Mouse (Mus musculus) CH12.LX (cell line): ENCODE results near the gene BC048403. TPM values are rescaled to one million over a fixed set of nuclear protein-coding genes. Genes with fewer than 3 reads are reported as not detected.

ENCODE experiments used
- DNase-seq: peaks from one replicate; pipeline ENCODE4 v3.0.0-alpha.2; 2013; ENCODE audit errors: extremely low read depth
- H3K27ac ChIP-seq: 2 replicates; pipeline ENCODE4 v1.5.1; 2012; ENCODE audit warnings: low read depth, mild to moderate bottlenecking, control low read depth, moderate library complexity; ENCODE audit not compliant: insufficient read depth
- H3K27me3 ChIP-seq: replicated peaks from 2 replicates; pipeline ENCODE3; 2012; ENCODE audit warnings: inconsistent platforms
- H3K36me3 ChIP-seq, 2 experiments: replicated peaks in 1 of 2; 2 replicates each; pipeline versions ENCODE3 to v1.6.1; 2012; ENCODE audit warnings: inconsistent platforms in 1 of 2, low read length in 1 of 2, mild to moderate bottlenecking in 1 of 2, mixed read lengths in 1 of 2, moderate library complexity in 1 of 2; ENCODE audit not compliant: control insufficient read depth in 1 of 2, insufficient read depth in 1 of 2
- H3K4me1 ChIP-seq, 2 experiments: 2 replicates each; pipeline ENCODE4 v1.6.1; 2012; ENCODE audit warnings: inconsistent platforms in 1 of 2, moderate library complexity in 1 of 2; ENCODE audit not compliant: insufficient read depth in 2 of 2, control insufficient read depth in 1 of 2
- H3K4me2 ChIP-seq: 2 replicates; pipeline ENCODE4 v1.6.1; 2012; ENCODE audit warnings: low read depth, mild to moderate bottlenecking, control low read depth; ENCODE audit not compliant: poor library complexity, insufficient read depth, severe bottlenecking
- H3K4me3 ChIP-seq, 3 experiments: fragments of 150-350 bp in 1 of 3; sonication (generic) in 1 of 3; replicated peaks in 1 of 3; 2 replicates each; pipeline versions ENCODE3 to v1.5.1; 2011 to 2012; ENCODE audit warnings: low read depth in 2 of 3, low read length in 2 of 3, mild to moderate bottlenecking in 2 of 3, moderate library complexity in 2 of 3, control low read depth in 1 of 3, improper control_type of control experiment in 1 of 3, inconsistent platforms in 1 of 3, mixed read lengths in 1 of 3; ENCODE audit not compliant: poor library complexity in 1 of 3
- H3K79me2 ChIP-seq: replicated peaks from 2 replicates; pipeline ENCODE4 v1.6.1; 2012; ENCODE audit warnings: mild to moderate bottlenecking, moderate library complexity; ENCODE audit not compliant: control insufficient read depth, poor library complexity, insufficient read depth, severe bottlenecking; ENCODE audit errors: extremely low read depth
- H3K9ac ChIP-seq: 2 replicates; pipeline ENCODE4 v1.6.1; 2012; ENCODE audit warnings: low read depth, mild to moderate bottlenecking, control low read depth, moderate library complexity; ENCODE audit not compliant: insufficient read depth
- H3K9me3 ChIP-seq: replicated peaks from 2 replicates; pipeline ENCODE3; 2012; ENCODE audit warnings: low read length, inconsistent platforms, mixed read lengths
- CHD1 ChIP-seq: IDR thresholded peaks from 2 replicates; pipeline ENCODE4 v1.6.1; 2012; ENCODE audit warnings: low read depth, low read length, improper control_type of control experiment, inconsistent platforms
- CTCF ChIP-seq, 2 experiments: IDR thresholded peaks in 1 of 2; conservative IDR thresholded peaks in 1 of 2; 2 replicates each; pipeline ENCODE4 v1.5.1; 2011 to 2012; ENCODE audit warnings: low read depth in 2 of 2, low read length in 2 of 2, improper control_type of control experiment in 1 of 2, inconsistent platforms in 1 of 2, mild to moderate bottlenecking in 1 of 2, moderate library complexity in 1 of 2
- ELF1 ChIP-seq: IDR thresholded peaks from 2 replicates; pipeline ENCODE4 v1.6.1; 2014; ENCODE audit warnings: low read depth, mild to moderate bottlenecking, inconsistent platforms, low read length, improper control_type of control experiment
- GABPA ChIP-seq: IDR thresholded peaks from 2 replicates; pipeline ENCODE4 v1.6.1; 2012; ENCODE audit warnings: low read depth, low read length, improper control_type of control experiment, inconsistent platforms; ENCODE audit not compliant: insufficient replicate concordance
- HCFC1 ChIP-seq: IDR thresholded peaks from 2 replicates; pipeline ENCODE4 v1.6.1; 2012; ENCODE audit warnings: low read depth, mild to moderate bottlenecking, inconsistent platforms, low read length, improper control_type of control experiment
- IRF4 ChIP-seq: IDR thresholded peaks from 2 replicates; pipeline ENCODE4 v1.6.1; 2014; ENCODE audit warnings: low read depth, mild to moderate bottlenecking, inconsistent platforms, low read length, improper control_type of control experiment
- JUND ChIP-seq: conservative IDR thresholded peaks from 2 replicates; pipeline ENCODE4 v1.6.1; 2011; ENCODE audit warnings: low read depth, low read length, improper control_type of control experiment
- MAFK ChIP-seq: IDR thresholded peaks from 2 replicates; pipeline ENCODE4 v1.6.1; 2011; ENCODE audit warnings: low read length, improper control_type of control experiment; ENCODE audit not compliant: insufficient replicate concordance
- MAZ ChIP-seq: IDR thresholded peaks from 2 replicates; pipeline ENCODE4 v1.6.1; 2012; ENCODE audit warnings: low read depth, mild to moderate bottlenecking, inconsistent platforms, low read length, improper control_type of control experiment, moderate library complexity
- MEF2A ChIP-seq: IDR thresholded peaks from 2 replicates; pipeline ENCODE4 v1.6.1; 2014; ENCODE audit warnings: low read depth, mild to moderate bottlenecking, inconsistent platforms, low read length, improper control_type of control experiment, borderline replicate concordance
- MXI1 ChIP-seq: IDR thresholded peaks from 2 replicates; pipeline ENCODE4 v1.6.1; 2011; ENCODE audit warnings: mild to moderate bottlenecking, low read depth, low read length, improper control_type of control experiment
- PAX5 ChIP-seq: IDR thresholded peaks from 2 replicates; pipeline ENCODE4 v1.6.1; 2012; ENCODE audit warnings: low read length, inconsistent platforms, mixed read lengths
- POLR2A ChIP-seq: IDR thresholded peaks from 2 replicates; pipeline ENCODE4 v1.6.1; 2011; ENCODE audit warnings: low read depth, mild to moderate bottlenecking, improper control_type of control experiment, low read length
- POLR2AphosphoS2 ChIP-seq: IDR thresholded peaks from 2 replicates; pipeline ENCODE4 v1.6.1; 2011; ENCODE audit warnings: low read depth, low read length, improper control_type of control experiment
- RAD21 ChIP-seq: IDR thresholded peaks from 2 replicates; pipeline ENCODE4 v1.6.1; 2011; ENCODE audit warnings: low read depth, mild to moderate bottlenecking, low read length, improper control_type of control experiment, moderate library complexity
- SIN3A ChIP-seq: IDR thresholded peaks from 2 replicates; pipeline ENCODE4 v1.6.1; 2012; ENCODE audit warnings: low read length, improper control_type of control experiment, inconsistent platforms
- SMC3 ChIP-seq: IDR thresholded peaks from 2 replicates; pipeline ENCODE4 v1.6.1; 2011; ENCODE audit warnings: low read depth, low read length, improper control_type of control experiment
- USF1 ChIP-seq: IDR thresholded peaks from 2 replicates; pipeline ENCODE4 v1.6.1; 2014; ENCODE audit warnings: low read depth, mild to moderate bottlenecking, inconsistent platforms, low read length, improper control_type of control experiment
- USF2 ChIP-seq: conservative IDR thresholded peaks from 2 replicates; pipeline ENCODE4 v1.6.1; 2011; ENCODE audit warnings: low read depth, low read length, improper control_type of control experiment
- ZC3H11A ChIP-seq: IDR thresholded peaks from 2 replicates; pipeline ENCODE4 v1.6.1; 2012; ENCODE audit warnings: low read depth, mild to moderate bottlenecking, inconsistent platforms, low read length, improper control_type of control experiment
- ZKSCAN1 ChIP-seq: IDR thresholded peaks from 2 replicates; pipeline ENCODE4 v1.6.1; 2012; ENCODE audit warnings: low read depth, inconsistent platforms, low read length, improper control_type of control experiment, borderline replicate concordance
- ZMIZ1 ChIP-seq: IDR thresholded peaks from 2 replicates; pipeline ENCODE4 v1.6.1; 2012; ENCODE audit warnings: low read depth, mild to moderate bottlenecking, inconsistent platforms, low read length, improper control_type of control experiment
- ZNF384 ChIP-seq: IDR thresholded peaks from 2 replicates; pipeline ENCODE4 v1.6.1; 2012; ENCODE audit warnings: low read depth, low read length, improper control_type of control experiment, inconsistent platforms
- dilution Hi-C: fragments of 300-500 bp; cut with MboI; formaldehyde crosslinking; loops from 2 replicates; pipeline ENCODE4 v1.14.3; 2020; ENCODE audit warnings: low sequenced_read_pairs; ENCODE audit not compliant: extremely low pct_unique_long_range_greater_than_20kb, extremely low pct_ligation_motif_present
- in situ Hi-C: fragments of 300-500 bp; cut with MboI; formaldehyde crosslinking; loops from 3 replicates; pipeline ENCODE4 v1.14.3; 2019; ENCODE audit warnings: low sequenced_read_pairs, low pct_ligation_motif_present, low pct_unique_long_range_greater_than_20kb, mixed read lengths
- polyA plus RNA-seq: library from polyadenylated mRNA; unstranded; fragments of >175 nt; gene quantifications from 2 replicates; pipeline ENCODE4 v1.2.1, GENCODE M21; 2012; ENCODE audit warnings: low read depth; ENCODE audit not compliant: insufficient read length
- total RNA-seq, 2 experiments: library from RNA; depleted of rRNA; stranded (reverse); fragments of 300-350 nt in 1 of 2; fragments of >200 nt in 1 of 2; gene quantifications; 2 replicates each; pipeline ENCODE4 v1.2.3; 2012 to 2014

The BC048403 gene
- total and polyA plus RNA-seq, 3 experiments, result 2.2 to 11.9 (median 4.0) TPM

- H3K27me3 ChIP-seq, result no peaks in the 10 kb centered on the region
- H3K4me2 ChIP-seq, result peak overlapping the region; percentile 67
- peaks cover 7% of the 10 kb centered on the region in 2 experiments; a peak in 3 of 4 replicates for H3K4me1 ChIP-seq
- H3K9me3 ChIP-seq, result no peaks in the 10 kb centered on the region
- H3K36me3 ChIP-seq, result no peaks in the 10 kb centered on the region
- in situ Hi-C loops (loop anchor here (25.0 kb wide), 1 partner anchor 291 kb away; no protein-coding TSS in a partner anchor), dilution Hi-C loops (no loop called here)
- peak; percentile 55 for DNase-seq
- H3K9ac ChIP-seq, result no peak overlapping the region
- peak overlapping the region in 1 of 3 experiments; percentile 18 for H3K4me3 ChIP-seq
- no peaks in the 10 kb centered on the region for H3K79me2 ChIP-seq
- TF ChIP-seq CTCF (conservative IDR thresholded peaks at IDR 0.05 in 1 of 2, IDR thresholded peaks at IDR 0.05 in 1 of 2; ENCODE audit: low read depth in 2 of 2, low read length in 2 of 2), result peak; percentile 87 to 88
- TF ChIP-seq PAX5, result no peak
- no peak for TF ChIP-seq USF2
- peak; percentile 85 for TF ChIP-seq RAD21
- no peak for TF ChIP-seq IRF4
- TF ChIP-seq MAFK, result no peak
- TF ChIP-seq MXI1, result no peak
- TF ChIP-seq MEF2A, result no peak
- TF ChIP-seq JUND, result no peak
- no peak for TF ChIP-seq GABPA
- no peak for TF ChIP-seq CHD1
- TF ChIP-seq ZNF384, result peak; percentile 85
- no peak for TF ChIP-seq MAZ
- TF ChIP-seq SIN3A, result 0 out of 2 replicates have a peak, but pooled peaks have one; percentile 30
- no peak for TF ChIP-seq POLR2AphosphoS2
- no peak; the same call in 1 of the 2 replicates for TF ChIP-seq USF1
- no peak for TF ChIP-seq ELF1
- peak; percentile 69 for TF ChIP-seq SMC3
- TF ChIP-seq HCFC1, result no peak
- TF ChIP-seq POLR2A, result no peak
- no peak for TF ChIP-seq ZMIZ1
- no peak for TF ChIP-seq ZKSCAN1
- TF ChIP-seq ZC3H11A, result no peak
- no peak overlapping the region for H3K27ac ChIP-seq
Observed at GRCm38 (mm10) chr10:121770624-121771577, 31.2 kb downstream of the BC048403 start.
